Mouse (Mus musculus) heart, adult 11 months (tissue): ENCODE results near the gene Tssk4.

Experiments
- DNase-seq: peaks from one replicate; pipeline ENCODE4 v3.0.0; 2022

The Tssk4 gene

DNA sequence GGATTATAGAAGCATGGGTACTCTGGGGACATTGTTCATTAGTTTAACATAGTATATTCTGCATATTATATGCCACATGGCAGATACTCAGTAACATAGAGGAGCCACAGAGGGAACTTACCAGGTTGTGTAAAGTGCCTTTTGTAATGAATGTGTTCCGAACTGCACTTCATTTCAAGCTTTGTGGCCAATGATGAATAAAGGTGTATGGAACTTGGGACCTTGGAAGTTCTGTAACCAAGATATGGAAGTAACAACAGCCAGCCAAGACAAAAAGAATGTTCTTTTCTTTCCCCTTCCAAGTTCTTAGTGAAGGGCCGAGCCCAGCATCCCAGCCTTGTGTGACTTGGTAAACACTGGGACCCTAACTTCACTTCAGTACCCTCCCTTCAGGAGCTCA lies at the start of gene Tssk4:
TSS of gene Tssk4 (plus strand) at position 301 of the 400 bp plus-strand sequence.
- DNase-seq, result no peak

DNA sequence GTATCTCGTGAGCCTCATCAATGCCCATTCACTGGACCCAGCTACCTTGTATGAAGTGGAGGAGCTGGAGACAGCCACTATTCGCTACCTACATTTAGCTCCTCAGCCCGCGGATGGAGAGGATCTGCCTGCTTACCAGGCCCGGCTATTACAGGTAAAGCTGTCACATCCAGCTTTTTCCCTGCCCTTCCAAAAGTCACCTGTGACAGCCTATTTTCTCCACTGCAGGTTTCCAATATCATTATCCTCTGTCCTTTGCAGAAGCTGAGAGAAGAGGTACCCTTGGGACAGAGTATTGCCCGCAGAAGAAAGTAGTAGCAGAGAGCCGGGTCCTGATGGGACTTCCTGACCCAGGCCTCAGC lies 46.7 kb upstream of the Tssk4 start, which contains the start of gene Irf9:
TSS of gene Irf9 (plus strand) at position 301 of the 362 bp plus-strand sequence.
- DNase-seq, result no peak

DNA sequence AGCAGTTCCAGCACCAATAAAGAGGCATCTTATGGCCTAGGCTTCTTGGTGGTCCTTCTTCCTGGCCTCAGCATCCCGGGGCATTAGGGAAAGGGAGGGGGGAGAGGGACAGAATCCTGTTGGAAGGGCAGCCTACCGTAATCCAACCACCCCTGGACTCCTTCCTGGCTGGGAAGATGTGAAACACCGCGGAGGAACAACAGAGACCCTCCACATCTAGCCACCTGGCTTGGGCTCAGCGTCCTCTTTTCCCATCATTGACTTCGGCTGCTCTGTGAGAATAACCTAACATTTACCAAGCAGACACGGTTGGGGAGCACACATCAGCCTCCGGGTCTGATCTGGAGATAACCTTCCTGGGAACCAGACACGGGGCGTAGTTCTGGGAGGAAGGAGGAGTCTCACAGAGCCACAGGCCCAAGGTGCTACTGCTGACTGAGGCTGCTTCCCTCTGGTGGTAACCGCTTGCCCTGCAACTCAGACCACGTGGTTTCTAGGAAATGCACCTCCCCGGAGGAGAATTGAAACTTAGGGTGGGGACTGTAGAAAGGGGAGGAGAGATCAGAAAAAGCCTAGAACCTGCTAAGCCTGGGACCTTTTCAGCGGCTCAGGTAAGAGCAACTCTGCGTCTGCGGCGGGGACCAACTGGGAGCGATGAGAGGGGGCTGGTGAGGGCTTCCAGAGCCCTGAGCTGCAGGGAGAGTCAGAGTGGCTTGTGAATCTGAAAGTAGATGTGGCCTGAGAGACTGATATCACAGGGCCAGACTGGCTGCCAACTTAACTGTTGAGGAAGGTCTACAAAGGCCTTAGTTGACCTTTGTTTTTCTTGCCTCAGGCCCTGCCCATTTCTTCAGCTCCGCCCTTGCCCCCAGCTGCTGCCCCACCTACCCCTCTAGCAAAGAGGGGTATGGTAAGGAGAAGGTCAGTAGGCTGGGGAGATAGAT lies 46.1 kb upstream of the Tssk4 start:
- peak; percentile 99 for DNase-seq

DNA sequence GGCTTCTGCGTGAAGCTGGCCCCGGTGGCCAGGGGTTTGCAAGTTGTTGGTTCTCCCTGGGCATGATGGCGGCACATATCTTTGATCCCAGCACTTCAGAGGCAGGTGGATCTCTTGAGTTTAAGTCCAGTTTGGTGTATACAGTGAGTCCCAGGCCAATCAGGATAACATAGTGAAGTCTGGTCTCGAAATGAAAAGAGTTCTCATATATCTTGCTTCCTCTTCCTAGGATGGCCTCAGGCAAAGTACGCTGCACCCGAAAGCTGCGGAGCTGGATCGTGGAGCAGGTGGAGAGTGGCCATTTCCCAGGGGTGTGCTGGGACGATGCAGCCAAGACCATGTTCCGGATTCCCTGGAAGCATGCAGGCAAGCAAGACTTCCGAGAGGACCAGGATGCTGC lies 45.2 kb upstream of the Tssk4 start:
- DNase-seq, result peak; percentile 86

DNA sequence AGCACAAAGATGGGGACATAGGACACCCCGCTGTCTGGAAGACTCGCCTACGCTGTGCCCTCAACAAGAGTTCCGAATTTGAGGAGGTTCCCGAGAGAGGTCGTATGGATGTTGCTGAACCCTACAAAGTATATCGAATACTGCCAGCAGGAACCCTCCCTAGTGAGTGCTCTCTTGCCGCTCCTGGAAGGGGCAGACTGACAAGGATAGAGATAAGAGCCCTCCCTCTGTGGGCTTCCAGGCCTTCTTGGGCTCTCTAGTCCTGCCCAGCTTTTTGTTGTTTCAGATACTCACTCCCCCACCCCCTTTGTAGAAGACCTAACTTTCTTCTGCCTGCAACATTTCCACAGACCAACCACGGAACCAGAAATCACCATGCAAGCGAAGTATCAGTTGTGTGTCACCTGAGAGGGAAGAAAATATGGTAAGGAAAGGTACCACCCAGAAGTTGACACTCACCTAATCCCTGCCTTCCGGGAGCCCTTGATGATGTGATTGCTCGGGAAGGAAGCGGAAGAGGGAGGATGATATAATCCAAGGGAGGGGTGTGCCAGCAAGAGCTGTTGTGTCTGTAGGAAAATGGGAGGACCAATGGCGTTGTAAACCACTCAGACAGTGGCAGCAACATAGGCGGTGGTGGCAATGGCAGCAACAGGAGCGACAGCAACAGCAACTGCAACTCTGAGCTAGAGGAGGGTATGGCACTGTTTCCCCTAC lies 44.1 kb upstream of the Tssk4 start:
- peak; percentile 88 for DNase-seq

- peak; percentile 91 for DNase-seq
These were observed 41.6 kb upstream of the Tssk4 start for GRCm38 (mm10) chr14:55608339-55608738.

DNA sequence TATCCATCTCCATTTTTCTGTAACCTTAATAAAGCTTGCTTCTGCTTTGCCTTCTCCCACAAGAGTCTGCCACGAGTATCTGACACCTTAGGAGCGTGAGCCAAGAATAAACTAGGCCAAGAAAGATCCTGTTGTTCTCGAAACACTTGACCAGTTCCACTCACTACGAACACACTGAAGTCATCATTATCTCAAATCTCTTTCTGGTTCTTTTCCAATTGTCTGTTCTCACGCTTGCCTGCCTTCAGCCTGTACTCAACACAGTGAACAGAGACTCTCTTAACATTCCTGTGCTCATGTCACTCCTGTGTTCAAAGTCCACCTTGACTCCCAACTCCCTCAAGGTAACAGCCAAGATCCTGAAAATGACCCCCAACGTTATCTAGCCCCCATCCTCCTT lies 36.6 kb upstream of the Tssk4 start:
- no peak for DNase-seq

DNA sequence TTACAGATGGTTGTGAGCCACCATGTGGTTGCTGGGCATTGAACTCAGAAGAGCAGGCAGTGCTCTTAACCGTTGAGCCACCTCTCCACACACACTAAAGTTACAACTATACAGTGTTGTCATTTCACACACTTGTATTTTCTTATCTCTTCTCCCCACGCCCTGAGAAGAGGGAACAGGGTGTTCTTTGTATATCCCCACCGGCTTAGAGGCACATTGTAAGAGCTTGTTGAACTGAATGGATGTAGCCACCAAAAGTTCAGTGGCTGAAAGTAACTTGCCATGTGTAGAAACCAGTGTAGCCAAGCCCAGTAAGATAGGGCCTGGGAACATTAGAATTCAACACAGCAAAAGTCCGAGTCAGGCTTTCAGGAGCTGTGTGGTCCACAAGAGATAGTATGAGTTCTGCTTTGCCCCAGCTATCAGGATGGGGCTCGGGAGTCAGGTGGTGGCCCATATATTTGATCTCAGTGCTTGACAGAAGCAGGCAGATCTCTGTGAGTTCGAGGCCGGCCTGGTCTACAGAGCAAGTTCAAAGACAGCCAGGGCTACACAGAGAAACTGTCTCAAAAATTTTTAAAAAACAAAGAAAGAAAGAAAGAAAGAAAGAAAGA lies 35.3 kb upstream of the Tssk4 start:
- no peak for DNase-seq

GRCm38 (mm10) chr14:55615876-55616275 lies 34.1 kb upstream of the Tssk4 start:
- DNase-seq, result no peak

- no peak for DNase-seq
These were observed 33.1 kb upstream of the Tssk4 start for GRCm38 (mm10) chr14:55616844-55617243.

- peak; percentile 91 for DNase-seq
These were observed 32.2 kb upstream of the Tssk4 start, which contains the start of gene Rec8 for GRCm38 (mm10) chr14:55617822-55618221. Gene Rec8 (plus strand): TSS chr14:55618037.

GRCm38 (mm10) chr14:55618486-55619195 lies 31.3 kb upstream of the Tssk4 start:
- DNase-seq, result no peak

- peak; percentile 94 for DNase-seq
These were observed 21.7 kb upstream of the Tssk4 start for GRCm38 (mm10) chr14:55628077-55628827.

- peak; percentile 95 for DNase-seq
These were observed 20.7 kb upstream of the Tssk4 start for GRCm38 (mm10) chr14:55629312-55629711.

GRCm38 (mm10) chr14:55634874-55635522 lies 15.0 kb upstream of the Tssk4 start:
- peak; percentile 96 for DNase-seq

- DNase-seq, result peak; percentile 99
These were observed 14.4 kb upstream of the Tssk4 start, which contains the start of gene Ipo4 for GRCm38 (mm10) chr14:55635523-55636007. Gene Ipo4 (minus strand): TSS chr14:55635957.

DNA sequence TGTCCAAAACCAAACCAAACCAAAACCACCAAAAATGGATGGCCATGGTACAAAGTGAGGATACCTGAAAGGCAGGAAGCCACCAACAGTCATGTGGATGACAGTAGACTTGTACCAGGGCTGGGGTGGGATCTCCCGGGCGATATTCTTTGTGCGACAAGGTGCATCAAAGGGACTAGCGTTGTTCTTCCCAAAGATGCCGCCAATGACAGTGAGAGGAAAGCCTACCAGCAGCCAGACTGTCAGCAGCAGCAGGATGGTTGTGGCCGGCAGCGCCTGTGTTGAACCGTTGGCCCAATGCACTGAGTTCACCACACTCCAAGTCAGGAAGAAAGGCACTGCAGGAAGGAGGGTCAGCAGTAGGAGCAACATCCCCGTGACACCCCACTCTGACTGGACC lies 12.2 kb upstream of the Tssk4 start, which contains the start of gene Gm49378:
TSS of gene Gm49378 (minus strand) at position 101 of the 400 bp plus-strand sequence.
- no peak for DNase-seq

- peak; percentile 91 for DNase-seq
These were observed 9.2 kb upstream of the Tssk4 start for GRCm38 (mm10) chr14:55640816-55641215.

DNA sequence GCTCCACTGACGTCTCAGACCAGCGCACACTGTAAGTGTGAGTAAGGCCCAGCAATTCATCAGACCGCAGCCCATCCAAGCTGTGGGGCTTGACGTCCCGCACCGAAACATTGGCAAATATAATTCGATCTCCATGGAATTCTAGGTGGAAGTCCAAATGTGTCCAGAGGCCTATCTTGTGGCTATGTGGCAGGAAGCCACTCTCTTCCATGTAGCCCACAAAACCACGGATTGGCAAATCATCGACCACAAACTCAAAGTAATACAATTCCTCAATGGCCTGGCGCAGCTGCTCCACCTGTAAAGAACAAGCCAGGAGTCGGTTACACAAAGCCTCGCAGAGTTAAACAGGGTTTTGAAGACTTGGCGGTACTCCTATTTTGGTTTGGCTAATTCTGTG lies 8.7 kb upstream of the Tssk4 start:
- no peak for DNase-seq

DNA sequence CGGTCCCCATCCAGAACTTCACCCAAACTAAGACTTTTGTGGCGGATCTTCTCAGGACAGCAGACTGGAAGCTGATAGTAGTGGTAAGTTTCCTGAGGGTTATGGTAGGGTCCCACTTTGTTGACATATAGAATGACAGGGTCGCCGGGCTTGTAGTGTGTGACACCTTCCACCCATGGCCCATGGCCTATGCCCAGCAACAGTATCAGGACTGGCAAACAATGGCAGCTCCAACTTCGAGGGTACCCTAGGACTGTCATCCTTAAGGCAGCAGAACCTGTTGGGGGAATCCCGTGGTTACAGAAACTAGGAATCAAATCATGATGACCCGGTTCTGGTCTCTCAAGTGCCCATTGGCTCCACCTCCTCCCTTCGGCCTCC lies 7.3 kb upstream of the Tssk4 start:
- DNase-seq, result no peak
